Mouse (Mus musculus) kidney, embryonic 16.5 days (tissue): Measurements from ENCODE around the gene Fbxw4. TPM values are rescaled to one million over a fixed set of nuclear protein-coding genes. Genes with fewer than 3 reads are reported as not detected.
A peak's percentile ranks its signal among the peaks of the same experiment; 100 is the strongest.

Experiments used
- ATAC-seq: fragments of 200-750 bp; cut with Nextera tagmentation; 2 replicates; pipeline ENCODE4 v1.8.0; 2017; ENCODE audit warnings: moderate TSS enrichment; ENCODE audit not compliant: low FRiP score, low TSS enrichment
- H3K27ac ChIP-seq: fragments of 300-500 bp; sonication (generic); 2 replicates; pipeline ENCODE4 v1.5.1; 2014; ENCODE audit warnings: low read length
- H3K27me3 ChIP-seq: fragments of 300-500 bp; sonication (generic); 2 replicates; pipeline ENCODE4 v1.6.1; 2014; ENCODE audit warnings: low read length, control low read depth, mixed read lengths; ENCODE audit not compliant: insufficient read depth
- H3K36me3 ChIP-seq: fragments of 300-500 bp; sonication (generic); 2 replicates; pipeline ENCODE4 v1.6.1; 2014; ENCODE audit warnings: low read length, control low read depth, mixed read lengths; ENCODE audit not compliant: insufficient read depth
- H3K4me1 ChIP-seq: fragments of 300-500 bp; sonication (generic); 2 replicates; pipeline ENCODE4 v1.6.1; 2014; ENCODE audit warnings: low read length, control low read depth, mixed read lengths; ENCODE audit not compliant: insufficient read depth
- H3K4me2 ChIP-seq: fragments of 300-500 bp; sonication (generic); replicated peaks from 2 replicates; pipeline ENCODE4 v1.6.1; 2014; ENCODE audit warnings: low read depth, low read length
- H3K4me3 ChIP-seq: fragments of 300-500 bp; sonication (generic); 2 replicates; pipeline ENCODE4 v1.5.1; 2014; ENCODE audit warnings: mild to moderate bottlenecking, low read length
- H3K9ac ChIP-seq: fragments of 300-500 bp; sonication (generic); replicated peaks from 2 replicates; pipeline ENCODE4 v1.6.1; 2014; ENCODE audit warnings: low read length
- H3K9me3 ChIP-seq: fragments of 300-500 bp; sonication (generic); 2 replicates; pipeline ENCODE4 v1.6.1; 2016; ENCODE audit warnings: low read length, control low read depth
- WGBS: fragments of 180-500 bp; shearing (Covaris S2); extraction: QIAGEN DNeasy Blood & Tissue Kit; methylation state at CpG from one replicate; pipeline ENCODE4 v1.1.7; 2014; 5-methylcytosine and 5-hydroxymethylcytosine counted together
- polyA plus RNA-seq: library from polyadenylated mRNA; unstranded; fragments of >200 nt; fragmentation: Nextera tagmentation; extraction: Ambion mirVana; gene quantifications from 2 replicates; pipeline ENCODE4 v1.2.1, GENCODE M21; 2015

Fbxw4 gene
- polyA plus RNA-seq, 1 experiment from 2014 or later, result 7.9 TPM

- no peak for ATAC-seq
- WGBS, result 70% methylated on average over 3 of the region's 3 CpGs
- no peaks in the 10 kb centered on the region for H3K9me3 ChIP-seq
Observed at GRCm38 (mm10) chr19:45680495-45681130, 20.5 kb upstream of the Fbxw4 start.

GRCm38 (mm10) chr19:45676723-45677269, 16.7 kb upstream of the Fbxw4 start:
- Histone ChIP-seq H3K4me1 (peaks cover 14% of the 10 kb centered on the region), H3K27me3 (peaks cover 24% of the 10 kb centered on the region), H3K9me3 (no peaks in the 10 kb centered on the region), H3K36me3 (no peaks in the 10 kb centered on the region), H3K9ac (peak overlapping the region; percentile 38; the same call in 1 of the 2 replicates), H3K4me2 (peak overlapping the region; percentile 79), H3K27ac (no peak overlapping the region), H3K4me3 (peak overlapping the region; percentile 46)
- 0 out of 2 replicates have a peak, but pooled peaks have one; percentile 51 for ATAC-seq
- WGBS, result 9% methylated on average over 16 of the region's 16 CpGs

More at GRCm38 (mm10) chr19:45680495-45681130, 20.5 kb upstream of the Fbxw4 start:
- Histone ChIP-seq H3K4me1 (peaks cover 12% of the 10 kb centered on the region), H3K4me2 (no peak overlapping the region), H3K4me3 (no peak overlapping the region), H3K27ac (no peak overlapping the region), H3K36me3 (no peaks in the 10 kb centered on the region), H3K9ac (no peak overlapping the region), H3K27me3 (peaks cover 7% of the 10 kb centered on the region; the same call in 1 of the 2 replicates)

- no peaks in the 10 kb centered on the region for H3K36me3 ChIP-seq
- no peak overlapping the region for H3K27ac ChIP-seq
- H3K4me1 ChIP-seq, result peaks cover 14% of the 10 kb centered on the region
- peak overlapping the region; percentile 38 for H3K9ac ChIP-seq
- no peak for ATAC-seq
- peak overlapping the region; percentile 79 for H3K4me2 ChIP-seq
- no peaks in the 10 kb centered on the region for H3K9me3 ChIP-seq
- WGBS, result 1% methylated on average over 38 of the region's 38 CpGs
- H3K4me3 ChIP-seq, result peak overlapping the region; percentile 46
- H3K27me3 ChIP-seq, result peaks cover 24% of the 10 kb centered on the region
Observed at GRCm38 (mm10) chr19:45675720-45676581, 15.8 kb upstream of the Fbxw4 start.

GRCm38 (mm10) chr19:45675196-45675595, 15.1 kb upstream of the Fbxw4 start:
- Histone ChIP-seq H3K9ac (no peak overlapping the region), H3K36me3 (no peaks in the 10 kb centered on the region), H3K4me1 (peaks cover 14% of the 10 kb centered on the region), H3K4me2 (no peak overlapping the region), H3K9me3 (no peaks in the 10 kb centered on the region), H3K27ac (no peak overlapping the region), H3K4me3 (no peak overlapping the region; the same call in 1 of the 2 replicates), H3K27me3 (peaks cover 24% of the 10 kb centered on the region)
- 38% methylated on average over 5 of the region's 5 CpGs for WGBS
- no peak for ATAC-seq

GRCm38 (mm10) chr19:45672971-45673370, 12.9 kb upstream of the Fbxw4 start:
- H3K36me3 ChIP-seq, result no peaks in the 10 kb centered on the region
- H3K9ac ChIP-seq, result no peak overlapping the region
- no peak overlapping the region for H3K4me3 ChIP-seq
- H3K4me2 ChIP-seq, result no peak overlapping the region
- H3K9me3 ChIP-seq, result no peaks in the 10 kb centered on the region
- peaks cover 14% of the 10 kb centered on the region for H3K4me1 ChIP-seq
- 89% methylated on average over 9 of the region's 9 CpGs for WGBS
- H3K27me3 ChIP-seq, result peaks cover 24% of the 10 kb centered on the region
- no peak overlapping the region for H3K27ac ChIP-seq
- ATAC-seq, result no peak

- H3K27me3 ChIP-seq, result peaks cover 7% of the 10 kb centered on the region; the same call in 1 of the 2 replicates
- no peak overlapping the region for H3K4me3 ChIP-seq
- no peaks in the 10 kb centered on the region for H3K9me3 ChIP-seq
- no peaks in the 10 kb centered on the region for H3K36me3 ChIP-seq
- no peak overlapping the region for H3K4me2 ChIP-seq
- no peak overlapping the region for H3K27ac ChIP-seq
- 89% methylated on average over 4 of the region's 4 CpGs for WGBS
- ATAC-seq, result no peak
- no peak overlapping the region for H3K9ac ChIP-seq
- H3K4me1 ChIP-seq, result no peaks in the 10 kb centered on the region
Observed at GRCm38 (mm10) chr19:45668986-45669385, 8.9 kb upstream of the Fbxw4 start.

GRCm38 (mm10) chr19:45663851-45664250, 3.7 kb upstream of the Fbxw4 start:
- Histone ChIP-seq H3K9me3 (no peaks in the 10 kb centered on the region), H3K4me3 (no peak overlapping the region), H3K4me2 (no peak overlapping the region), H3K27ac (no peak overlapping the region), H3K4me1 (peaks cover 12% of the 10 kb centered on the region), H3K36me3 (no peaks in the 10 kb centered on the region), H3K9ac (no peak overlapping the region), H3K27me3 (no peaks in the 10 kb centered on the region)
- WGBS, result 81% methylated on average over 2 of the region's 2 CpGs
- ATAC-seq, result no peak

GRCm38 (mm10) chr19:45660503-45660790, 335 bp upstream of the Fbxw4 start:
- Histone ChIP-seq H3K4me1 (peaks cover 33% of the 10 kb centered on the region), H3K9me3 (no peaks in the 10 kb centered on the region), H3K36me3 (no peaks in the 10 kb centered on the region), H3K4me3 (peak overlapping the region; percentile 92), H3K9ac (peak overlapping the region; percentile 99), H3K27me3 (no peaks in the 10 kb centered on the region), H3K27ac (peak overlapping the region; percentile 97), H3K4me2 (peak overlapping the region; percentile 71)
- WGBS, result 18% methylated on average over 18 of the region's 18 CpGs
- ATAC-seq, result no peak

- WGBS, result under 1% methylated on average over 16 of the region's 18 CpGs
- ATAC-seq, result peak; percentile 49
Observed at GRCm38 (mm10) chr19:45659301-45659737, 793 bp downstream of the Fbxw4 start.

More at GRCm38 (mm10) chr19:45659301-45659737, 793 bp downstream of the Fbxw4 start:
- H3K27me3 ChIP-seq, result no peaks in the 10 kb centered on the region
- H3K27ac ChIP-seq, result peak overlapping the region; percentile 97
- peak overlapping the region; percentile 71 for H3K4me2 ChIP-seq
- peaks cover 34% of the 10 kb centered on the region for H3K4me1 ChIP-seq
- H3K36me3 ChIP-seq, result no peaks in the 10 kb centered on the region
- H3K9ac ChIP-seq, result peak overlapping the region; percentile 99
- H3K4me3 ChIP-seq, result peak overlapping the region; percentile 92
- H3K9me3 ChIP-seq, result no peaks in the 10 kb centered on the region
